In genomic region chr11:97333896-97334295, GRCm38 (mm10) we compare ENCODE assay signal across 24 mouse cellular contexts. TPM values are rescaled to one million over a fixed set of nuclear protein-coding genes. Genes with fewer than 3 reads are reported as not detected.
"Had no signal": no experiment of that assay in that cellular context is flagged by ENCODE, and none has a peak within 500 bp of the region (broad histone marks: within the 10 kb centered on the region; RNA-seq: fewer than 3 reads in every experiment).

No protein-coding gene starts in this region.

- H3K9me3 ChIP-seq: liver, embryonic 13.5 days; midbrain, embryonic 12.5 days; neural tube, embryonic 13.5 days had no signal

- H3K4me2 ChIP-seq: liver, embryonic 13.5 days; midbrain, embryonic 12.5 days; neural tube, embryonic 13.5 days had no signal

- H3K9ac ChIP-seq: liver, embryonic 13.5 days; midbrain, embryonic 12.5 days; neural tube, embryonic 13.5 days had no signal

- H3K4me3 ChIP-seq: layer of hippocampus, adult 2 months; left cerebral cortex, adult 2 months; liver, embryonic 13.5 days; midbrain, embryonic 12.5 days; myocyte; neural tube, embryonic 13.5 days had no signal

- H3K27ac ChIP-seq: kidney, postnatal 0 days; layer of hippocampus, adult 2 months; left cerebral cortex, adult 2 months; liver, embryonic 13.5 days; midbrain, embryonic 12.5 days; neural tube, embryonic 13.5 days had no signal

- DNase-seq: kidney, adult 18-20 months; layer of hippocampus, adult 9-11 months; layer of hippocampus, postnatal 36 days; liver, embryonic 13.5 days; lung, adult 2 months; lung, postnatal 14 days; retina, postnatal 1 day; right cerebral cortex, postnatal 25 days; thymus, adult 2 months; thymus, postnatal 14 days; thymus, postnatal 4 days had no signal

- ATAC-seq: inflammation-experienced regulatory T-cells, adult 6 months; intestine, embryonic 16.5 days; midbrain, embryonic 16.5 days had no signal

RNA-seq across cellular contexts. Expression of gene Gpr179, which starts 18.0 kb away (rescaled TPM):
- total RNA-seq: liver, adult 2 months; megakaryocyte-erythroid progenitor cell, adult 5-6 weeks; neutrophil, adult 5-6 weeks had no signal
- polyA plus RNA-seq: liver, adult 2 months; liver, embryonic 13.5 days; liver, embryonic 16.5 days had no signal
